Mouse (Mus musculus): ENCODE measurements at regions not wholly inside any gene's neighbourhood (a gene's known extent, or its start where the extent isn't known, plus 50 kb on each side); places are given as distances from the start of the nearest gene placed in this dataset.

- DNase-seq (ENCODE audit: low spot score in 2 of 2), result no peak
Measured at GRCm38 (mm10) chrX:161426625-161427024, 139.4 kb downstream of the Gm15262 start.

DNA sequence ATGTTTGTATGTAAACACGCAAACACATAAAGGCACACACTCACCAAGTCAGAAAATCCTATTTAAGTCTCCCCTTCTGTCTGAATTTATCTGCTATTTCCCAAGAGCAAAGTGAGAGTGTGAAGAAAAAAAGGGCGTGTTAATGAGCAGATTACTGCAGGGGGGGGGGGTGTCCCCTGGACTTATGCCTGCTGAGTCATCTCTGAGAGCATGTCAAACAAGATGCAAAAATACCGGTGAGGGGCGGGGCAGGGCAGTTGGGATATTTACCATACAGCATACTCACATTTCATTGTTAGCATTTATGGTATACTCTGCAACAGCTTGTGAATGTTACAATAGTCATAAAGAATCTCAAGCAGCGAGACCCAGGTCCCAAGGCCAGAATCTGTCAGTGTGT lies 140.8 kb downstream of the Gm15262 start:
- no peak for DNase-seq (ENCODE audit: low spot score in 2 of 2)

- DNase-seq (ENCODE audit: low spot score in 2 of 2), result peak; percentile 5 to 12
Measured at GRCm38 (mm10) chrX:161435348-161435747, 148.1 kb downstream of the Gm15262 start.

Measured in layer of hippocampus, postnatal 14 days (tissue).